Mouse (Mus musculus): ENCODE data around the gene Rnf167.

Gene Rnf167

GRCm38 (mm10) chr11:70637764-70638163 lies 9.3 kb upstream of the Rnf167 start:
- no peak for DNase-seq (ENCODE audit: low read depth, low spot score)

GRCm38 (mm10) chr11:70638293-70638692 lies 8.7 kb upstream of the Rnf167 start:
- no peak for DNase-seq (ENCODE audit: low read depth, low spot score)

GRCm38 (mm10) chr11:70638714-70639278 lies 8.2 kb upstream of the Rnf167 start, which contains the start of gene Gp1ba:
Gene Gp1ba, plus strand, starts transcription at chr11:70639122.
- no peak for DNase-seq (ENCODE audit: low read depth, low spot score)

- no peak for DNase-seq (ENCODE audit: low read depth, low spot score)
These were observed 7.1 kb upstream of the Rnf167 start for GRCm38 (mm10) chr11:70639976-70640375.

GRCm38 (mm10) chr11:70641241-70641640 lies 5.8 kb upstream of the Rnf167 start:
- DNase-seq (ENCODE audit: low read depth, low spot score), result no peak

GRCm38 (mm10) chr11:70643051-70643450 lies 4.0 kb upstream of the Rnf167 start:
- DNase-seq (ENCODE audit: low read depth, low spot score), result no peak

- no peak for DNase-seq (ENCODE audit: low read depth, low spot score)
These were observed 2.4 kb upstream of the Rnf167 start for GRCm38 (mm10) chr11:70644564-70645103.

- no peak for DNase-seq (ENCODE audit: low read depth, low spot score)
These were observed 1.4 kb upstream of the Rnf167 start for GRCm38 (mm10) chr11:70645461-70646258.

- DNase-seq (ENCODE audit: low read depth, low spot score), result no peak
These were observed 828 bp upstream of the Rnf167 start for GRCm38 (mm10) chr11:70646259-70646555.

- no peak for DNase-seq (ENCODE audit: low read depth, low spot score)
These were observed 833 bp downstream of the Rnf167 start for GRCm38 (mm10) chr11:70647716-70648420.

- DNase-seq (ENCODE audit: low read depth, low spot score), result no peak
These were observed 1.5 kb downstream of the Rnf167 start for GRCm38 (mm10) chr11:70648512-70648911.

GRCm38 (mm10) chr11:70649185-70649734 lies 2.2 kb downstream of the Rnf167 start:
- DNase-seq (ENCODE audit: low read depth, low spot score), result no peak

GRCm38 (mm10) chr11:70650322-70651175 lies 3.5 kb downstream of the Rnf167 start:
- peak; percentile 42 for DNase-seq (ENCODE audit: low read depth, low spot score)

GRCm38 (mm10) chr11:70651391-70651790 lies 4.4 kb downstream of the Rnf167 start:
- no peak for DNase-seq (ENCODE audit: low read depth, low spot score)

GRCm38 (mm10) chr11:70652029-70652883 lies 5.2 kb downstream of the Rnf167 start:
- no peak for DNase-seq (ENCODE audit: low read depth, low spot score)

GRCm38 (mm10) chr11:70652884-70653344 lies 5.9 kb downstream of the Rnf167 start:
- DNase-seq (ENCODE audit: low read depth, low spot score), result no peak

- DNase-seq (ENCODE audit: low read depth, low spot score), result peak; percentile 70
These were observed 6.5 kb downstream of the Rnf167 start for GRCm38 (mm10) chr11:70653345-70654197.

GRCm38 (mm10) chr11:70654198-70654922 lies 7.3 kb downstream of the Rnf167 start, which contains the start of gene Pfn1:
Gene Pfn1, minus strand, starts transcription at chr11:70654644.
- DNase-seq (ENCODE audit: low read depth, low spot score), result peak; percentile 79
